In the genomic region with DNA sequence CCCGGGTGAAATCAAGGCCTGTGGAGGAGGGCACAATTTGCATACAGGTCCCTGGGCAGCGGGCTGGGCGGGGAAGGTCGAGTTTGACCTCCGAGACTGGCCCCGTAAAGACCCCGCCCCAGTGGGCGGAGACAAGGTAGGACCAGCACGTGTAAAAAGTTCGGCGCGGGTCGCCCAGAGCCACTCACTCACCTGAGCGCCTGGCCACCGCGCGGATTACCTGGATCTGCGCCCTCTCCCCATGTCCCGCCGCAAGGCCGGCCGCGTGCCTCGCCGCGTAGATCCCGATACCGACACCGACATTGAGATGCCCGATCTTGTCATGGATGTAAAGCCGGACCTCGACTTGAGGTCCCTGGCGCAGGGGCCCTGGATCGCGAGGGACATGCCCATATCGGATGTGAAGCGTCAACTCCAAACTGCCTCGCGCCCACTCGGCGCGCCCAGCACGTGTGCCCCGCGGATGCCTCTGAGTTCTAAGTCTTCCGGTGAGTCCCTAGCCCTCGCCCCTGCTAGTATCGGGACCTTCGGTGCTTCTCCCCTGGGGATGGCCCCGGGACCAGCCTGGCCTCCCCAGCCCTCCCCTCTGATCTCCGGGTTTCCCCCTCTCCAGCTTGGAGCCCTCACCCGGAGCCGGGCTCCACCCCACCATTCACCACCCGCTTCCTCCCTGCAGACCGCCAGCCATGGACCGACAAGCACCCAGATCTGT, we compare ENCODE assay signal across 8 mouse cellular contexts. TPM values are rescaled to one million over a fixed set of nuclear protein-coding genes. Genes with fewer than 3 reads are reported as not detected.
DNase-seq lines count a peak whose midpoint lies in the region; ATAC-seq lines count a peak whose summit lies in the region.

A gene (plus strand): TSS at position 147 of the 712 bp plus-strand sequence.
A gene (minus strand): TSS at position 455 of the 712 bp plus-strand sequence.

- peak within 1 kb of the TSS; percentile 40 for H3K9ac ChIP-seq in forebrain, embryonic 15.5 days (replicated peaks)

- H3K9me3 ChIP-seq in forebrain, embryonic 15.5 days = no peaks in the 10 kb centered on the region

- peaks cover 23% of the 10 kb centered on the region for H3K4me1 ChIP-seq in forebrain, embryonic 15.5 days

- intact Hi-C loops in gastrocnemius, postnatal 36 days (cut with DNase I) = no loop called here
- intact Hi-C loops in left cerebral cortex, postnatal 14 days (cut with DNase I) = loop anchor here (10.0 kb wide), 1 partner anchor 172 kb away; a partner anchor contains a TSS

- peaks cover 39% of the 10 kb centered on the region for H3K27me3 ChIP-seq in forebrain, embryonic 15.5 days

- no peak within 1 kb of the TSS for H3K27ac ChIP-seq in forebrain, embryonic 15.5 days (replicated peaks)

- WGBS in forebrain, embryonic 15.5 days = 1% methylated on average over 56 of the region's 56 CpGs

- peaks cover 7% of the 10 kb centered on the region for H3K36me3 ChIP-seq in forebrain, embryonic 15.5 days

- peak within 1 kb of the TSS; percentile 34 for H3K4me3 ChIP-seq in forebrain, embryonic 15.5 days

- peak; percentile 21 for DNase-seq in gastrocnemius, adult 18-20 months (ENCODE audit: low spot score)
- DNase-seq in gastrocnemius, postnatal 36 days = no peak
- DNase-seq in T-cell, adult 2 months (ENCODE audit: low spot score) = peak; percentile 47
- DNase-seq in kidney, adult 8-10 months = peak; percentile 59 to 65
- peak; percentile 36 for DNase-seq in lung, postnatal 10 days
- peak; percentile 45 for DNase-seq in spleen, adult 12 weeks (ENCODE audit: low spot score)
- DNase-seq in left cerebral cortex, postnatal 14 days (ENCODE audit: low spot score in 2 of 2) = no peak

- no peak for ATAC-seq in forebrain, embryonic 15.5 days (replicated peaks)

- H3K4me2 ChIP-seq in forebrain, embryonic 15.5 days (replicated peaks) = peak within 1 kb of the TSS; percentile 46

RNA-seq across cellular contexts. Expression of the first gene that starts in this region (rescaled TPM):
- under 1 TPM; 0.43 to 0.71 TPM for total RNA-seq in gastrocnemius, adult 18-20 months (2021)
- under 1 TPM; 0.23 to 0.44 TPM for total RNA-seq in gastrocnemius, postnatal 36 days (2021)
- 0.19 and 0.57 TPM in 2 replicates for polyA plus RNA-seq in forebrain, embryonic 15.5 days (2015; fragmentation: Nextera tagmentation; extraction: Ambion mirVana)
- total RNA-seq in left cerebral cortex, postnatal 14 days (2021) = under 1 TPM; 0.51 to 0.68 TPM

RNA-seq across cellular contexts. Expression of the second gene that starts in this region (rescaled TPM):
- total RNA-seq in gastrocnemius, adult 18-20 months (2021) = 10 to 100 TPM; 72.9 to 81.2 TPM
- total RNA-seq in gastrocnemius, postnatal 36 days (2021) = 10 to 100 TPM; 59.1 to 65.1 TPM
- 124 and 127 TPM in 2 replicates for polyA plus RNA-seq in forebrain, embryonic 15.5 days (2015; fragmentation: Nextera tagmentation; extraction: Ambion mirVana)
- total RNA-seq in left cerebral cortex, postnatal 14 days (2021) = 10 to 100 TPM; 43.8 to 46.0 TPM

Comparison
In these comparisons a context has a peak if more than half of its experiments do, and no peak if none do; other contexts are left out.
1. DNase-seq: peak in gastrocnemius, adult 18-20 months (single experiment), T-cell, adult 2 months (single experiment), kidney, adult 8-10 months (2 of 2), lung, postnatal 10 days (single experiment) and spleen, adult 12 weeks (single experiment); none in gastrocnemius, postnatal 36 days (0 of 2) and left cerebral cortex, postnatal 14 days (0 of 2).